Mouse (Mus musculus) cortical plate, adult 2 months (tissue): ENCODE results near the gene Mdm4.

ENCODE experiments used
- CTCF ChIP-seq: fragments of 200-500 bp; IDR thresholded peaks from 2 replicates; pipeline ENCODE4 v1.5.1; 2011; ENCODE audit warnings: mild to moderate bottlenecking, control low read depth, low read length; ENCODE audit not compliant: insufficient read depth; ENCODE audit errors: extremely low read depth
- POLR2A ChIP-seq: fragments of 200-500 bp; IDR thresholded peaks from 2 replicates; pipeline ENCODE4 v1.6.1; 2011; ENCODE audit warnings: mild to moderate bottlenecking, low read length, control low read depth; ENCODE audit not compliant: insufficient read depth; ENCODE audit errors: extremely low read depth

GRCm38 (mm10) chr1:133073327-133073856 lies 43.0 kb upstream of the Mdm4 start:
- TF ChIP-seq CTCF: no peak
- no peak for TF ChIP-seq POLR2A
